Mouse (Mus musculus): ENCODE measurements around the gene Usp43. TPM values are rescaled to one million over a fixed set of nuclear protein-coding genes. Genes with fewer than 3 reads are reported as not detected.

Usp43 gene
- total RNA-seq (2015; ENCODE audit: low replicate concordance) (not detected in 2 replicates), total RNA-seq (2017; ENCODE audit: low replicate concordance) (not detected in 2 replicates)

GRCm38 (mm10) chr11:67921827-67922754 lies at the start of gene Usp43:
Gene Usp43 (minus strand): TSS chr11:67922153.
- no peak for ATAC-seq (replicated peaks; ENCODE audit: low FRiP score, poor library complexity, severe bottlenecking)

GRCm38 (mm10) chr11:67967831-67968230 lies 45.9 kb upstream of the Usp43 start:
- no peak for ATAC-seq (replicated peaks; ENCODE audit: low FRiP score, poor library complexity, severe bottlenecking)

GRCm38 (mm10) chr11:67965905-67966878 lies 44.2 kb upstream of the Usp43 start, which contains the start of gene Stx8:
Gene Stx8 (plus strand): TSS chr11:67966193.
- peak; percentile 87 for ATAC-seq (replicated peaks; ENCODE audit: low FRiP score, poor library complexity, severe bottlenecking)

GRCm38 (mm10) chr11:67965242-67965883 lies 43.4 kb upstream of the Usp43 start, which contains the start of gene Cfap52:
Gene Cfap52 (minus strand): TSS chr11:67965651.
- peak; percentile 60; the same call in 1 of the 2 replicates for ATAC-seq (replicated peaks; ENCODE audit: low FRiP score, poor library complexity, severe bottlenecking)

GRCm38 (mm10) chr11:67964110-67964509 lies 42.2 kb upstream of the Usp43 start:
- ATAC-seq (replicated peaks; ENCODE audit: low FRiP score, poor library complexity, severe bottlenecking): no peak

GRCm38 (mm10) chr11:67954413-67954812 lies 32.5 kb upstream of the Usp43 start:
- no peak for ATAC-seq (replicated peaks; ENCODE audit: low FRiP score, poor library complexity, severe bottlenecking)

GRCm38 (mm10) chr11:67953604-67954003 lies 31.7 kb upstream of the Usp43 start:
- ATAC-seq (replicated peaks; ENCODE audit: low FRiP score, poor library complexity, severe bottlenecking): no peak

GRCm38 (mm10) chr11:67949475-67949874 lies 27.5 kb upstream of the Usp43 start:
- no peak for ATAC-seq (replicated peaks; ENCODE audit: low FRiP score, poor library complexity, severe bottlenecking)

- no peak for ATAC-seq (replicated peaks; ENCODE audit: low FRiP score, poor library complexity, severe bottlenecking)
These were observed 26.3 kb upstream of the Usp43 start for GRCm38 (mm10) chr11:67948229-67948628.

- no peak for ATAC-seq (replicated peaks; ENCODE audit: low FRiP score, poor library complexity, severe bottlenecking)
These were observed 10.2 kb upstream of the Usp43 start for GRCm38 (mm10) chr11:67932156-67932555.

GRCm38 (mm10) chr11:67926348-67927055 lies 4.5 kb upstream of the Usp43 start:
- ATAC-seq (replicated peaks; ENCODE audit: low FRiP score, poor library complexity, severe bottlenecking): no peak

- no peak for ATAC-seq (replicated peaks; ENCODE audit: low FRiP score, poor library complexity, severe bottlenecking)
These were observed 3.0 kb upstream of the Usp43 start for GRCm38 (mm10) chr11:67925000-67925399.

GRCm38 (mm10) chr11:67923720-67924119 lies 1.8 kb upstream of the Usp43 start:
- no peak for ATAC-seq (replicated peaks; ENCODE audit: low FRiP score, poor library complexity, severe bottlenecking)

- ATAC-seq (replicated peaks; ENCODE audit: low FRiP score, poor library complexity, severe bottlenecking): no peak
These were observed 787 bp upstream of the Usp43 start for GRCm38 (mm10) chr11:67922755-67923125.

GRCm38 (mm10) chr11:67921091-67921826 lies 694 bp downstream of the Usp43 start:
- ATAC-seq (replicated peaks; ENCODE audit: low FRiP score, poor library complexity, severe bottlenecking): no peak

- no peak for ATAC-seq (replicated peaks; ENCODE audit: low FRiP score, poor library complexity, severe bottlenecking)
These were observed 1.6 kb downstream of the Usp43 start for GRCm38 (mm10) chr11:67920226-67920960.

GRCm38 (mm10) chr11:67919593-67919992 lies 2.4 kb downstream of the Usp43 start:
- ATAC-seq (replicated peaks; ENCODE audit: low FRiP score, poor library complexity, severe bottlenecking): no peak

- no peak for ATAC-seq (replicated peaks; ENCODE audit: low FRiP score, poor library complexity, severe bottlenecking)
These were observed 4.8 kb downstream of the Usp43 start for GRCm38 (mm10) chr11:67917126-67917525.

All from erythroid progenitor cell, adult 5-6 weeks (primary cell).